Mouse (Mus musculus) liver, embryonic 15.5 days (tissue): ENCODE results near the gene Gfod1. TPM values are rescaled to one million over a fixed set of nuclear protein-coding genes. Genes with fewer than 3 reads are reported as not detected.
A peak's percentile ranks its signal among the peaks of the same experiment; 100 is the strongest.

Source experiments
- ATAC-seq: fragments of 200-750 bp; cut with Nextera tagmentation; 2 replicates; pipeline ENCODE4 v1.8.0; 2017; ENCODE audit warnings: moderate number of reproducible peaks, mild to moderate bottlenecking, moderate library complexity; ENCODE audit not compliant: insufficient read depth
- H3K27ac ChIP-seq: fragments of 300-500 bp; sonication (generic); replicated peaks from 2 replicates; pipeline ENCODE4 v1.5.1; 2015; ENCODE audit warnings: mild to moderate bottlenecking, inconsistent platforms
- H3K27me3 ChIP-seq: fragments of 300-500 bp; sonication (generic); 2 replicates; pipeline ENCODE4 v1.6.1; 2015; ENCODE audit warnings: mild to moderate bottlenecking, inconsistent platforms
- H3K36me3 ChIP-seq: fragments of 300-500 bp; sonication (generic); replicated peaks from 2 replicates; pipeline ENCODE4 v1.6.1; 2015; ENCODE audit warnings: moderate library complexity, mild to moderate bottlenecking, inconsistent platforms
- H3K4me1 ChIP-seq: fragments of 300-500 bp; sonication (generic); replicated peaks from 2 replicates; pipeline ENCODE4 v1.6.1; 2015; ENCODE audit warnings: inconsistent platforms
- H3K4me2 ChIP-seq: fragments of 300-500 bp; sonication (generic); 2 replicates; pipeline ENCODE4 v1.6.1; 2015; ENCODE audit warnings: moderate library complexity, mild to moderate bottlenecking, inconsistent platforms
- H3K4me3 ChIP-seq: fragments of 300-500 bp; sonication (generic); replicated peaks from 2 replicates; pipeline ENCODE4 v1.5.1; 2015; ENCODE audit warnings: mild to moderate bottlenecking, inconsistent platforms
- H3K9ac ChIP-seq: fragments of 300-500 bp; sonication (generic); 2 replicates; pipeline ENCODE4 v1.6.1; 2015; ENCODE audit warnings: moderate library complexity, mild to moderate bottlenecking, inconsistent platforms
- H3K9me3 ChIP-seq: fragments of 300-500 bp; sonication (generic); replicated peaks from 2 replicates; pipeline ENCODE4 v1.6.1; 2016; ENCODE audit warnings: inconsistent platforms
- WGBS: fragments of 180-500 bp; shearing (Covaris S2); methylation state at CpG from one replicate; pipeline ENCODE4 v1.1.7; 2015; ENCODE audit warnings: mixed read lengths; ENCODE audit not compliant: insufficient replicate concordance; 5-methylcytosine and 5-hydroxymethylcytosine counted together
- polyA plus RNA-seq: library from polyadenylated mRNA; unstranded; fragments of >200 nt; fragmentation: Nextera tagmentation; extraction: Ambion mirVana; gene quantifications from 2 replicates; pipeline ENCODE4 v1.2.1, GENCODE M21; 2015

Gene Gfod1
- polyA plus RNA-seq, 1 experiment from 2014 or later, result 0.24 TPM

DNA sequence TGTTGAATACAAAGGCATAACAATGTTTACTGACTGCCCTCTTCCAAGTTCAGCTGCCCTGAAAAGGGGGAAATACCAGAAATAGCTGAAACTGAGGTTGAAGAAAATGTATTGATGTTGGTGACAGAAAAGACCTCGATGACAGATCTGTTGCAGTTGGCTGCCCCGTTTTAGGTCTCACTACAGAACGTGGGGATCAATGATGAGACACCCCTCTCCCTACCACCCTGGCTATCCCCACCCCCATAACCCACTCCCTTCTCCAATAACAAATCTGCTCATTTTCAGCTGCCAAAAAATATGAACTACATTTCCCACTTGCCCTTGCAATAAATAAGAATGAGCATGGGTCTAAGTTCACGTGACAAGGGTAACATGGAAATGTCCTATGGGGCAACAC lies 73.1 kb downstream of the Gfod1 start:
- Histone ChIP-seq H3K9ac (no peak overlapping the region), H3K27me3 (no peaks in the 10 kb centered on the region), H3K27ac (peak overlapping the region; percentile 95), H3K36me3 (no peaks in the 10 kb centered on the region), H3K4me3 (no peak overlapping the region), H3K9me3 (no peaks in the 10 kb centered on the region), H3K4me2 (no peak overlapping the region), H3K4me1 (peaks cover 85% of the 10 kb centered on the region)
- WGBS, result 38% methylated on average over 4 of the region's 4 CpGs
- ATAC-seq, result no peak

DNA sequence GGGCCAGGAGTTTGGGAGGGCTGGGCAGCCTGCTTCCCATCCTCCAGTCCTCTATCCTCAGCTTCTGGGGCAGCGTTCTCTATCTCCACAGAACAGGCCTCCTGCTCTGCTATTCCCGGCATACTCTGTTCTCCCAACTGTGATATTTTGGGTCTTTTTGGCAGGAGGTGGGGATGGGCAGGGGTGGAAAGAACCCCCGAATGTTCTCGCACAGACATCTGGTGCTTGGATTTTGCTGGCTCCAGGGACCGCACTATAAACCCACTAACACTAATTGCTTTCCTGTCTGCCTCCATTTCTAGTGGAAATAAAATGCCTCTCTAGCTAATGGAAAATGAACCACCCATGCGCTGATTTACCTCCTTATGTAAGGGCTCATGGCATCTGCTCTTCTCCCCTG lies 73.7 kb downstream of the Gfod1 start:
- Histone ChIP-seq H3K27ac (peak overlapping the region; percentile 95), H3K4me2 (peak overlapping the region; percentile 55)

DNA sequence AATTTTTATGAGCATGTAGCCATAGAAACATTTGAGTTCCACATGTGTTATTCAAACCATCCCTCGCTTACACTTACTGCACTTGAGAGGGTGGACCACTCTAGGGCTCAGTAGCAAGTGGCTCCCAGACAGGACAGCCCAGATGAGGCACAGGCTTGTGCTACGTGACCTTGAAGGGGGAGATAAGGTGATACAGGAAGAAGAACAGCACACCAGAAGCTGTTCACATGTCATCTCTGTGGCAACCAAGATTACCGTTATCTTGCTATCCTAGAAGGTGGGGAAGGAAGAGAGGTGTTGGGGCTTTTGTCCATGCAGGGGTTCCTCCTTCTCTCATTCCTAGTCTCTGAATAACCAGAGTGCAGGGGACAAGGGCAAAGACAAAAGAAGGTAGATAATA lies 74.2 kb downstream of the Gfod1 start:
- H3K27me3 ChIP-seq, result no peaks in the 10 kb centered on the region
- peak overlapping the region; percentile 95 for H3K27ac ChIP-seq
- 21% methylated on average over 3 of the region's 3 CpGs for WGBS
- H3K9ac ChIP-seq, result peak overlapping the region; percentile 48
- H3K4me1 ChIP-seq, result peaks cover 79% of the 10 kb centered on the region
- ATAC-seq, result peak; percentile 95
- H3K4me2 ChIP-seq, result peak overlapping the region; percentile 55
- H3K4me3 ChIP-seq, result no peak overlapping the region; the same call in 1 of the 2 replicates
- H3K36me3 ChIP-seq, result no peaks in the 10 kb centered on the region
- no peaks in the 10 kb centered on the region for H3K9me3 ChIP-seq

More for the DNA sequence above, 73.7 kb downstream of the Gfod1 start:
- Histone ChIP-seq H3K27me3 (no peaks in the 10 kb centered on the region), H3K9me3 (no peaks in the 10 kb centered on the region), H3K4me3 (no peak overlapping the region; the same call in 1 of the 2 replicates), H3K4me1 (peaks cover 84% of the 10 kb centered on the region), H3K9ac (peak overlapping the region; percentile 48), H3K36me3 (no peaks in the 10 kb centered on the region)
- peak; percentile 51 for ATAC-seq
- WGBS, result 58% methylated on average over 6 of the region's 6 CpGs

DNA sequence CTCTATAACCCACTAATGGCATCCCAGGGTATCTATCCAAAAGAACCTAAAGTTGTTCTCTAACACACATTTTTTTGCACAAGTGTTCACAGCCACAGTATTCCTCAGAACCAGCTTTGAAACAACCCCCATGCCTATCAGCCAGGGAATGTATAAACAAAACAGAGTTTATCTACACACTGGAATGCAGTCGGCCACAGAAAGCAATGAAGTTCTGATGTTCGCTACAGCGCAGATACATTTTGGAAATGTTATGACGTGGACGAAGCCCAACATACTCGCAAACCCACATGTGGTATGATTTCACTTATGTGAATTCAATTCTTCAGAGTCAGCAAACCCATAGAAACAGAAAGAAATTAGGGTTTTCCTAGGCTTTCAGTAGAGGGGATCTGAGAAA lies 75.8 kb downstream of the Gfod1 start:
- peaks cover 63% of the 10 kb centered on the region for H3K4me1 ChIP-seq
- H3K36me3 ChIP-seq, result no peaks in the 10 kb centered on the region
- H3K9me3 ChIP-seq, result no peaks in the 10 kb centered on the region
- H3K4me3 ChIP-seq, result no peak overlapping the region
- no peaks in the 10 kb centered on the region for H3K27me3 ChIP-seq
- H3K27ac ChIP-seq, result peak overlapping the region; percentile 4; the same call in 1 of the 2 replicates
- H3K4me2 ChIP-seq, result no peak overlapping the region
- 80% methylated on average over 6 of the region's 6 CpGs for WGBS
- H3K9ac ChIP-seq, result no peak overlapping the region
- ATAC-seq, result no peak

DNA sequence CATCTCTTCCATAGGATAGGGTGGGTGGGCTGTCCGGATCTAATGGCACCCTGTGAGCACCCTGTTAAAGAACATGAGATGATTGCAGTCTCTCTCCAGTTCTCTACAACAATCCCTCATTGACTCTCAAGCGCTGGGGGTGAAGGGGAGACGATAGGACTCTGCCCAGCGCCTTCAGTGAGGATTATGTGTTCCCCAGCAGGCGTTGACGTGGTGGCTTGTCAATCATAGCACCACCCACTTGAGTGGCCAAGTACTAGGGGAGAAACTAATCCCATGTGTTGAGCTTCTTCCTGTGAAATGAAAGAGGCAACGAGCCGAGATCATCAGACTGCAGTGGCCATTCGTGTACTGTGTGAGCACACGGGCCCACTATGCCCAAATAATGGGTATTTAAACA lies 77.9 kb downstream of the Gfod1 start:
- Histone ChIP-seq H3K9ac (no peak overlapping the region), H3K4me1 (peaks cover 42% of the 10 kb centered on the region), H3K4me3 (no peak overlapping the region), H3K4me2 (no peak overlapping the region), H3K27ac (no peak overlapping the region), H3K9me3 (no peaks in the 10 kb centered on the region), H3K36me3 (no peaks in the 10 kb centered on the region), H3K27me3 (no peaks in the 10 kb centered on the region)
- no peak for ATAC-seq
- WGBS, result 75% methylated on average over 10 of the region's 10 CpGs

DNA sequence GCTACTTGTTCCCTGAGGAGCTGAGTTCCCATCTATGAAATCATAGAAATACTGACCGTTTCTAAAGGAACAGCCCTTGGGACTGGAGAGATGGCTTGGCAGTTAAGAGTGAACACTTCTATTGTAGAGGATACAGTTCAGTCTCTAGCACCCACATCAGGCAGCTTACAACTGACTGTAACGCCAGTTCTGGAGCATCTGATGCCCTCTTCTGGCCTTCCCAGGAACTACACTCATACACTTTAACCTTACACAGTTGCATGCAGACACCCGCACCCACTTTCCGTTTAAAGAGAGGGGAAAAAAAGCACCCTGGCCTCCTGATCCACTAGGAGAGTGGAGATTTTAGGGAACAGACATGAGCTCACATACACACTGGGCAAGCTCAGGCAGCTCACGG lies 78.8 kb downstream of the Gfod1 start:
- H3K4me2 ChIP-seq, result no peak overlapping the region
- H3K27ac ChIP-seq, result no peak overlapping the region
- no peak overlapping the region for H3K9ac ChIP-seq
- ATAC-seq, result no peak
- H3K27me3 ChIP-seq, result no peaks in the 10 kb centered on the region
- H3K4me1 ChIP-seq, result peaks cover 33% of the 10 kb centered on the region
- H3K4me3 ChIP-seq, result no peak overlapping the region
- no peaks in the 10 kb centered on the region for H3K36me3 ChIP-seq
- H3K9me3 ChIP-seq, result no peaks in the 10 kb centered on the region
- WGBS, result 75% methylated on average over 5 of the region's 5 CpGs

DNA sequence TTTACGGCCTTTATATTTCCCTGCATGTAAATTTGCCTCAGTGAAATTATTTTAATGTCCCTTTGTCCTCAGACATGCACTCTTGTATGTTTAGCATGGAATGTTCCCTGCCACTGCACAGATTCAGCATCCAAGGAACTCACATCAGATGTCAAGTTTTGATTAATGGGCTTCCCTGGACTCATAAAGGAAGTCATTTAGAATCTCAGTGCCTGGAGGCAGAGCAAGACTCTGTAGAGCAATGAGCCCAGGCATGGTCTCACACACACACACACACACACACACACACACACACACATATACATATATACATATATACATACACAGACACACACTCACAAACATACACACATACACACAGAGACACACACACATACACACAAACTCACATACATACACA lies 81.9 kb downstream of the Gfod1 start:
- WGBS, result 66% methylated on average over 1 of the region's 1 CpGs

DNA sequence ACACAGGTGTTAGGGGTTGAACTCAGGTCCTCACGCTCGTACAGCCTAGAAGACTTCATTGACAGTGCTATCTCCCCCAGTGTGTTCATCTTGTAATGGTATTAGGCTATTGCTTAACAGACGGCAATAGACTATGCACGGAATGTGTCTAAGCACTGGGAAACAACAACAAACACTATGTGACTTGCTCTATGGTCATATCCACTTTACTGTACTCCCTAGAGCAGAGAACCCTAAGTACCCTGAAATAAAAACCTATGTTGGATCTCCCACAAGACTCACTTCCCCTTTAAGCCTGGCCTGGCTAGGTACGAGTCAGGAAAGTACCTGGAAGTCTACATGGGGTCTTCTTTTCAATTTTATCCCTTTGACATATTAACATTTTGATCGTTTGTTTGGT lies 82.7 kb downstream of the Gfod1 start:
- ATAC-seq, result no peak
- Histone ChIP-seq H3K9me3 (no peaks in the 10 kb centered on the region), H3K27me3 (peaks cover 26% of the 10 kb centered on the region), H3K4me1 (peaks cover 27% of the 10 kb centered on the region), H3K9ac (no peak overlapping the region), H3K27ac (no peak overlapping the region), H3K4me2 (no peak overlapping the region), H3K36me3 (no peaks in the 10 kb centered on the region), H3K4me3 (no peak overlapping the region)
- WGBS, result 75% methylated on average over 6 of the region's 6 CpGs

More for the DNA sequence above, 81.9 kb downstream of the Gfod1 start:
- no peak overlapping the region for H3K4me2 ChIP-seq
- H3K27me3 ChIP-seq, result peaks cover 19% of the 10 kb centered on the region
- no peaks in the 10 kb centered on the region for H3K36me3 ChIP-seq
- H3K4me1 ChIP-seq, result peaks cover 22% of the 10 kb centered on the region
- H3K27ac ChIP-seq, result no peak overlapping the region
- H3K4me3 ChIP-seq, result no peak overlapping the region
- no peak overlapping the region for H3K9ac ChIP-seq
- no peaks in the 10 kb centered on the region for H3K9me3 ChIP-seq
- ATAC-seq, result no peak

DNA sequence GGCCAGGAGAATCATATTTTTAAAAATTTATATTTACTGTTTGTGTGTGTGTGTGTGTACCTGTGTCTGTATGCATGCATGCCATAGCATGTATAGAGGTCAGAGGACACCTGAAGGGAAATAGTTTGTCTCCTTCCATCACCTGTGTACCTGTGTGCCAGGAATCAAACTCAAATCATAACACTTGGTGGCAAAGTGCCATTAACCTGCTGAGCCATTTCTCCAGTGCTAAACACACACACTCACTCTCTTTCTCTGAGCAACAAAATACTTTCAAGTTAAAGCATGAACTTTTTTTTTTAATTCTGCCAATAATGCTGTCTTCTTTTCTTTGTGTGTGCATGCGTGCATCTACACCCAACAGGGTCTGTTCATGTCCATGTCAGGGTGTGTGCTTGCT lies 83.3 kb downstream of the Gfod1 start:
- Histone ChIP-seq H3K4me2 (no peak overlapping the region), H3K4me1 (peaks cover 27% of the 10 kb centered on the region), H3K4me3 (no peak overlapping the region), H3K36me3 (no peaks in the 10 kb centered on the region), H3K27me3 (peaks cover 33% of the 10 kb centered on the region), H3K9ac (no peak overlapping the region), H3K27ac (no peak overlapping the region), H3K9me3 (no peaks in the 10 kb centered on the region)
- 63% methylated on average over 1 of the region's 1 CpGs for WGBS
- ATAC-seq, result no peak

DNA sequence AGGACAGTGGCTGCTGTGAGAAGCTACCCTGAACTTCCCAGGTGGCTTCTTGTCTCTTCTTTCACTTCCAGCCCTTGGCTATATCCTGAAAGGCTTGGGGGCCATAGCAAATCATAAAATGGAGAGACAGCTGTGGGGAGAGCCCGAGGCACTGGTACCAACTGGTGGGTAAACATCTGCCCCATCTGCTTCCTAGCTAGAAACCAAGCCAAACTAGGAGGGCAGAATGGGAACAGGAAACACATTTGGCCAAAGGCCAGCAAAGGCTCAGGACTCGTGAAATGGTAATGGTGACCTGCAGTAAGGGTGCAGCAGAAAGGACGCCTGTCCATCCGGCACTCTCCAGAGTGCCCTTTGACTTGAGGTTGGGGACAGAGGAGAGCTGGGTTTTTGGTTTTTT lies 85.2 kb downstream of the Gfod1 start:
- no peaks in the 10 kb centered on the region for H3K36me3 ChIP-seq
- no peak for ATAC-seq
- 48% methylated on average over 4 of the region's 4 CpGs for WGBS
- no peaks in the 10 kb centered on the region for H3K9me3 ChIP-seq
- no peak overlapping the region for H3K27ac ChIP-seq
- no peak overlapping the region for H3K4me2 ChIP-seq
- H3K27me3 ChIP-seq, result peaks cover 49% of the 10 kb centered on the region
- peaks cover 33% of the 10 kb centered on the region for H3K4me1 ChIP-seq
- H3K9ac ChIP-seq, result no peak overlapping the region
- no peak overlapping the region for H3K4me3 ChIP-seq

DNA sequence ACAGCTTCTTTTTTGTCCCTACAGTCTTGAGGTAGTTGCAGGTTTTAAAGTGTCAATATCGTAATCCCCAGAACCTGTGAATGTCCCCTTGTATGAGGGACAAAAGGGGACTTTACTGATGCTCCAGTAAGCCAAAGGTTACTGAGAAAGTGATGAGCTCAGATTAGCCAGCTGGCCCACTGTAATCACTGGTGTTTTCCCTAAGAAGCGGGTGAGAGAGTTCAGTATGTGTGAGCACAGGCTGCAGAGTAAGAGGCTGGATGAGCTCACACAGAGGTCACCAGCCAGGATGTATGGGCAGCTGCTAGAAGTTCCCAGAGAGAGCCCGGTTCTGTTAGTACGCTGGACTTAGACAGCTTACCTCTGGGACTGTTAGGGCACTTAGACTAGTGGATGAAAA lies 85.7 kb downstream of the Gfod1 start:
- Histone ChIP-seq H3K27ac (0 out of 2 replicates have a peak overlapping the region, but pooled peaks have one; percentile 11), H3K4me1 (peaks cover 33% of the 10 kb centered on the region), H3K36me3 (no peaks in the 10 kb centered on the region), H3K27me3 (peaks cover 53% of the 10 kb centered on the region), H3K4me3 (no peak overlapping the region), H3K9ac (no peak overlapping the region), H3K4me2 (no peak overlapping the region), H3K9me3 (no peaks in the 10 kb centered on the region)
- 50% methylated on average over 4 of the region's 4 CpGs for WGBS
- ATAC-seq, result no peak

DNA sequence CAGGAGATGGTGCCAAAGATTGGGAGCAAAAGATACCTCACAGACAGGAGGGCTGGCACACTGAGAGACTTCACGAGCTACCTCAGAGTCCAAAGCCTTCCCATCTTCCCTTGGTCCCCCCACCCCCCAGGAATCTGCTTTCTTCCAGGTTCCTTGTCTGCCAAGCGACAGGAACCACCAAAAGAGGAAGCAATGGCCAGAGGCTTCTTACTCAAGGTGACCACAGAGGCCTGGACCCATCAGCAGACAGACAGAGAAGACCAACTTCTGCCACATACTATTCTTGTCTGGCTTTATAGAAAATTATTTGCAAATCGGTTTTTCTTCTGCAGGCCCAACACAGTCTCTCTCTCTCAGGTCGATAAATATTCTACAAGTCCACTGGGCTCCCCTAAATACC lies 86.3 kb downstream of the Gfod1 start:
- Histone ChIP-seq H3K4me2 (no peak overlapping the region), H3K4me3 (no peak overlapping the region), H3K27ac (0 out of 2 replicates have a peak overlapping the region, but pooled peaks have one; percentile 19), H3K9me3 (no peaks in the 10 kb centered on the region), H3K9ac (no peak overlapping the region), H3K27me3 (peaks cover 55% of the 10 kb centered on the region), H3K36me3 (no peaks in the 10 kb centered on the region), H3K4me1 (peaks cover 36% of the 10 kb centered on the region)
- WGBS, result 17% methylated on average over 4 of the region's 4 CpGs
- no peak for ATAC-seq
